17 mouse cellular contexts compared by ENCODE assay signal in the genomic region with DNA sequence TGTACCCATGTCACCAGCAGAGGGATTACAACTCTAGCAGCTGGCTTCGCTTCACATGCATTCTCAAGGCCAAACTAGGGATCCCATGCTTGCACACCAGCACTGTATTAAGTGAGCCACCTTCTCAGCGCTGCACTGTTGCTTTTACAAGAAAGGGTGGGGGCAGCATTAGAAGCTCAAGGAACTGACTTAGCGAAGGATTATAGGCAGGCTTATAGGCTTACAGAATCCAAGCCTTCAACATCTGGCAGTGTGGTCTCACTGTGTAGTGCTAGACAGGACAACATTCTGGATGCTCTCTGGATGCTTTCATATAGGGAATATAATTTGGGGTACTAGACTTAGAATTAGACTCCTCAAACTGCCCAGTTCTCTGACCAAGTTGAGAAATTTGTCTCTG. TPM values are rescaled to one million over a fixed set of nuclear protein-coding genes. Genes with fewer than 3 reads are reported as not detected.
DNase-seq lines count a peak whose midpoint lies in the region; ATAC-seq lines count a peak whose summit lies in the region.
"Had no signal": no experiment of that assay in that cellular context is flagged by ENCODE, and none has a peak within 500 bp of the region (broad histone marks: within the 10 kb centered on the region; RNA-seq: fewer than 3 reads in every experiment).

No protein-coding gene starts in this region.

- peaks cover 63% of the 10 kb centered on the region for H3K36me3 ChIP-seq in heart, embryonic 10.5 days
- peaks cover 72% of the 10 kb centered on the region for H3K36me3 ChIP-seq in limb, embryonic 12.5 days
- peaks cover 81% of the 10 kb centered on the region for H3K36me3 ChIP-seq in limb, embryonic 10.5 days
- peaks cover 7% of the 10 kb centered on the region for H3K36me3 ChIP-seq in intestine, embryonic 16.5 days (ENCODE audit: control insufficient read depth, insufficient read depth, low read length)

- peak; percentile 56 for ATAC-seq in limb, embryonic 12.5 days (ENCODE audit: insufficient number of reproducible peaks, insufficient read depth, low FRiP score, low TSS enrichment, low read depth)
- no peak; the same call in 1 of the 2 replicates for ATAC-seq in intestine, embryonic 16.5 days
- ATAC-seq: inflammation-experienced regulatory T-cells, adult 6 months had no signal

- H3K4me1 ChIP-seq in heart, embryonic 10.5 days = peaks cover 31% of the 10 kb centered on the region
- H3K4me1 ChIP-seq in limb, embryonic 12.5 days (replicated peaks) = peaks cover 21% of the 10 kb centered on the region
- H3K4me1 ChIP-seq in limb, embryonic 10.5 days = no peaks in the 10 kb centered on the region
- H3K4me1 ChIP-seq in intestine, embryonic 16.5 days (ENCODE audit: control insufficient read depth, insufficient read depth, low read length) = peaks cover 10% of the 10 kb centered on the region
- H3K4me1 ChIP-seq: neural tube, embryonic 12.5 days had no signal

- H3K27ac ChIP-seq in heart, embryonic 10.5 days = peak overlapping the region; percentile 12; the same call in 1 of the 2 replicates
- peak overlapping the region; percentile 79 for H3K27ac ChIP-seq in limb, embryonic 12.5 days
- no peak overlapping the region for H3K27ac ChIP-seq in limb, embryonic 10.5 days
- H3K27ac ChIP-seq in intestine, embryonic 16.5 days (ENCODE audit: low read length) = peak overlapping the region; percentile 85
- H3K27ac ChIP-seq: neural tube, embryonic 12.5 days had no signal

- H3K4me3 ChIP-seq in heart, embryonic 10.5 days = no peak overlapping the region
- no peak overlapping the region for H3K4me3 ChIP-seq in limb, embryonic 12.5 days (replicated peaks)
- H3K4me3 ChIP-seq in limb, embryonic 10.5 days = no peak overlapping the region
- H3K4me3 ChIP-seq in intestine, embryonic 16.5 days (ENCODE audit: low read length) = no peak overlapping the region
- H3K4me3 ChIP-seq: megakaryocyte, embryonic 14.5 days; neural tube, embryonic 12.5 days had no signal

- H3K27me3 ChIP-seq in heart, embryonic 10.5 days (ENCODE audit: insufficient read depth, poor library complexity, severe bottlenecking) = no peaks in the 10 kb centered on the region
- no peaks in the 10 kb centered on the region for H3K27me3 ChIP-seq in limb, embryonic 12.5 days
- H3K27me3 ChIP-seq in limb, embryonic 10.5 days (ENCODE audit: low read depth, poor library complexity, severe bottlenecking) = no peaks in the 10 kb centered on the region
- no peaks in the 10 kb centered on the region for H3K27me3 ChIP-seq in intestine, embryonic 16.5 days (replicated peaks; ENCODE audit: control insufficient read depth, insufficient read depth, low read length)
- H3K27me3 ChIP-seq: megakaryocyte, embryonic 14.5 days; neural tube, embryonic 12.5 days had no signal

- no peak for DNase-seq in heart, embryonic 10.5 days (ENCODE audit: low spot score)
- no peak for DNase-seq in heart, postnatal 25 days (ENCODE audit: low spot score)
- no peak for DNase-seq in limb, embryonic 10.5 days (ENCODE audit: low spot score)
- peak; percentile 72 for DNase-seq in retina, postnatal 1 day
- no peak for DNase-seq in left cerebral cortex, adult 8-10 months (ENCODE audit: low spot score in 2 of 2)
- no peak for DNase-seq in cerebellum, postnatal 4 days (ENCODE audit: low spot score in 2 of 2)
- DNase-seq: adrenal gland, adult 2 months; cerebellum, adult 8-10 months; embryo, embryonic 11 days; kidney, postnatal 14 days; left cerebral cortex, postnatal 4 days; thymus, adult 18-20 months had no signal

- 86% methylated on average over 3 of the region's 3 CpGs for WGBS in heart, embryonic 10.5 days
- WGBS in limb, embryonic 12.5 days = 81% methylated on average over 3 of the region's 3 CpGs
- WGBS in limb, embryonic 10.5 days = 95% methylated on average over 3 of the region's 3 CpGs
- 84% methylated on average over 3 of the region's 3 CpGs for WGBS in intestine, embryonic 16.5 days

- no peak overlapping the region for H3K9ac ChIP-seq in limb, embryonic 12.5 days (replicated peaks)
- H3K9ac ChIP-seq in intestine, embryonic 16.5 days (ENCODE audit: low read depth, low read length) = 0 out of 2 replicates have a peak overlapping the region, but pooled peaks have one; percentile 31
- H3K9ac ChIP-seq: neural tube, embryonic 12.5 days had no signal

- H3K9me3 ChIP-seq in heart, embryonic 10.5 days = no peaks in the 10 kb centered on the region
- no peaks in the 10 kb centered on the region for H3K9me3 ChIP-seq in limb, embryonic 12.5 days
- H3K9me3 ChIP-seq in limb, embryonic 10.5 days (replicated peaks) = no peaks in the 10 kb centered on the region
- H3K9me3 ChIP-seq in intestine, embryonic 16.5 days (ENCODE audit: control insufficient read depth, low read length) = no peaks in the 10 kb centered on the region
- H3K9me3 ChIP-seq: megakaryocyte, embryonic 14.5 days; neural tube, embryonic 12.5 days had no signal

- intact Hi-C loops in heart, postnatal 25 days (cut with DNase I) = no loop called here

- no peak overlapping the region for H3K4me2 ChIP-seq in limb, embryonic 12.5 days
- no peak overlapping the region for H3K4me2 ChIP-seq in intestine, embryonic 16.5 days (ENCODE audit: low read depth, low read length)
- H3K4me2 ChIP-seq: neural tube, embryonic 12.5 days had no signal

RNA-seq across cellular contexts. Expression of gene Neu3, which starts 10.0 kb away (rescaled TPM):
- 3.1 and 3.3 TPM in 2 replicates for polyA plus RNA-seq in heart, embryonic 10.5 days (2016; fragmentation: Nextera tagmentation; extraction: Ambion mirVana)
- 1 to 10 TPM; 4.1 to 4.2 TPM for total RNA-seq in heart, postnatal 25 days (2021)
- polyA plus RNA-seq in limb, embryonic 12.5 days (2016; fragmentation: Nextera tagmentation; extraction: Ambion mirVana) = 2.6 and 2.7 TPM in 2 replicates
- 1.1 and 2.2 TPM in 2 replicates for polyA plus RNA-seq in limb, embryonic 10.5 days (2016; fragmentation: Nextera tagmentation; extraction: Ambion mirVana)
- 6.0 and 7.2 TPM in 2 replicates for polyA plus RNA-seq in intestine, embryonic 16.5 days (2015; fragmentation: Nextera tagmentation; extraction: Ambion mirVana)
- total RNA-seq in left cerebral cortex, adult 8-10 months (2022) = 1 to 10 TPM; 2.9 to 5.0 (median 4.2) TPM

RNA-seq across cellular contexts. Expression of gene Xrra1, which starts 20.7 kb away (rescaled TPM):
- polyA plus RNA-seq in heart, embryonic 10.5 days (2016; fragmentation: Nextera tagmentation; extraction: Ambion mirVana) = 0.24 and 0.31 TPM in 2 replicates
- total RNA-seq in heart, postnatal 25 days (2021) = not detected
- polyA plus RNA-seq in limb, embryonic 12.5 days (2016; fragmentation: Nextera tagmentation; extraction: Ambion mirVana) = 0.21 and 0.22 TPM in 2 replicates
- 0.31 and 0.35 TPM in 2 replicates for polyA plus RNA-seq in limb, embryonic 10.5 days (2016; fragmentation: Nextera tagmentation; extraction: Ambion mirVana)
- 0.11 and 0.12 TPM in 2 replicates for polyA plus RNA-seq in intestine, embryonic 16.5 days (2015; fragmentation: Nextera tagmentation; extraction: Ambion mirVana)
- total RNA-seq in left cerebral cortex, adult 8-10 months (2022) = 1 to 10 TPM; 1.2 to 2.2 (median 1.4) TPM
- polyA plus RNA-seq: inflammation-experienced regulatory T-cells, adult 6 months had no signal

RNA-seq across cellular contexts. Expression of gene Spcs2, which starts 25.0 kb away (rescaled TPM):
- 241 and 302 TPM in 2 replicates for polyA plus RNA-seq in heart, embryonic 10.5 days (2016; fragmentation: Nextera tagmentation; extraction: Ambion mirVana)
- 10 to 100 TPM; 46.3 to 47.2 TPM for total RNA-seq in heart, postnatal 25 days (2021)
- 355 and 365 TPM in 2 replicates for polyA plus RNA-seq in limb, embryonic 12.5 days (2016; fragmentation: Nextera tagmentation; extraction: Ambion mirVana)
- polyA plus RNA-seq in limb, embryonic 10.5 days (2016; fragmentation: Nextera tagmentation; extraction: Ambion mirVana) = 348 and 375 TPM in 2 replicates
- 393 and 423 TPM in 2 replicates for polyA plus RNA-seq in intestine, embryonic 16.5 days (2015; fragmentation: Nextera tagmentation; extraction: Ambion mirVana)
- total RNA-seq in left cerebral cortex, adult 8-10 months (2022) = 10 to 100 TPM; 93.8 to 95.8 (median 95.0) TPM
